Mouse (Mus musculus): ENCODE results near the gene Kif1a.

DNA sequence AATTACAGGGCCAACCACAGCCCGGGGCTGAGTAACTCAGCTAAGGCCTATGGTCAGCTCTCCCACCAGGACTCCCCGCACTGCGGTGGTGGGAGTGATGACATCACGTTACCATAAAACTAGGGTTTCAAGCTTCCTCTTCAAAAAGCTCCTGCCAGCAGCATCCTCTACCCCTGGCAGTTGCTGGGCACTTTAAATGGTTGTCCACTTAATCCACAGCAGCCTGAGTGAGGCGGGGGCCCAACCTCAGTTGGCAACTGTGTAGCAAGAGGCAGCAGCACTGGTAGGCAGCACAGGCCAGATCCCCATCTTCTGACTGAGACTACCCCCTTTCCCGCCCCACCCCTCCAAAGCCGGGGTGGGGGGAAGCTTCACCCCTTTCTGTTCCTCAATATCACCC, 949 bp upstream of the Kif1a start:
- TF ChIP-seq CTCF (IDR thresholded peaks at IDR 0.05; ENCODE audit: borderline replicate concordance, insufficient read depth, low read length) = no peak
- no peak for TF ChIP-seq POLR2A (IDR thresholded peaks at IDR 0.05; ENCODE audit: low read depth, low read length)

Measured in embryonic fibroblast, embryonic 13.5 days (primary cell).